Mouse (Mus musculus) cortical plate, adult 2 months (tissue): ENCODE data around the gene Slc6a20a. TPM values are rescaled to one million over a fixed set of nuclear protein-coding genes. Genes with fewer than 3 reads are reported as not detected.
"Not testable (repeated sequence)": the region's sequence is repeated elsewhere in the genome, so short reads cannot be mapped to it uniquely, and the experiment has no call there.

ENCODE experiments used
- H3K27ac ChIP-seq: fragments of 200-500 bp; 2 replicates; pipeline ENCODE4 v1.5.1; 2012; ENCODE audit warnings: low read length, control low read depth, inconsistent platforms; ENCODE audit not compliant: insufficient read depth
- H3K4me1 ChIP-seq: fragments of 200-500 bp; 2 replicates; pipeline ENCODE4 v1.6.1; 2011; ENCODE audit warnings: low read length; ENCODE audit not compliant: control insufficient read depth, insufficient read depth
- H3K4me3 ChIP-seq: fragments of 200-500 bp; 2 replicates; pipeline ENCODE4 v1.5.1; 2011; ENCODE audit warnings: mild to moderate bottlenecking, low read length, control low read depth; ENCODE audit not compliant: insufficient read depth
- CTCF ChIP-seq: fragments of 200-500 bp; IDR thresholded peaks from 2 replicates; pipeline ENCODE4 v1.5.1; 2011; ENCODE audit warnings: mild to moderate bottlenecking, control low read depth, low read length; ENCODE audit not compliant: insufficient read depth; ENCODE audit errors: extremely low read depth
- POLR2A ChIP-seq: fragments of 200-500 bp; IDR thresholded peaks from 2 replicates; pipeline ENCODE4 v1.6.1; 2011; ENCODE audit warnings: mild to moderate bottlenecking, low read length, control low read depth; ENCODE audit not compliant: insufficient read depth; ENCODE audit errors: extremely low read depth
- polyA plus RNA-seq: library from polyadenylated mRNA; depleted of rRNA; stranded (reverse); fragments of >200 nt; gene quantifications from 2 replicates; pipeline ENCODE4 v1.2.3, GENCODE M21; 2012

Slc6a20a gene
- polyA plus RNA-seq, 1 experiment, result 23.0 TPM

DNA sequence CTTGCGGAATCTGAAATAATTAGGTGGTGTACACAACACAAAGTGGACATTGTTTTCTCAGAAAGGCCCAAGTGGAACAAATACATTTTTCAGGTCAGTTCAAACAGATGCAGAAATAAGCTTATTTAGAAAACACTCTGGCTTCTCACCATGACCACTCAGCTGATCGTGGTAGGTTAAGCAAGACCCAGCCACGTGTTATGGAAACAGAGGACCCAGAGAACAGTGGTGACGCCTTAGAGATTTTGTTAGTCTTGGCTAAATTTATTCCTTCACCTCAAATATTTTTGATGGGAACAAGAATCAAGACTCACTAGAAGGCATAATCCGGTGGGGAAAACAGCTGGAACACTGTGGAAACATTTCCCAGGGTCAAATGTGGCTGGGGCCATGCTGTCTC, 7.5 kb upstream of the Slc6a20a start:
- no peak for TF ChIP-seq POLR2A
- no peak for TF ChIP-seq CTCF
- H3K4me1 ChIP-seq, result no peaks in the 10 kb centered on the region
- no peak overlapping the region for H3K4me3 ChIP-seq
- no peak overlapping the region for H3K27ac ChIP-seq

DNA sequence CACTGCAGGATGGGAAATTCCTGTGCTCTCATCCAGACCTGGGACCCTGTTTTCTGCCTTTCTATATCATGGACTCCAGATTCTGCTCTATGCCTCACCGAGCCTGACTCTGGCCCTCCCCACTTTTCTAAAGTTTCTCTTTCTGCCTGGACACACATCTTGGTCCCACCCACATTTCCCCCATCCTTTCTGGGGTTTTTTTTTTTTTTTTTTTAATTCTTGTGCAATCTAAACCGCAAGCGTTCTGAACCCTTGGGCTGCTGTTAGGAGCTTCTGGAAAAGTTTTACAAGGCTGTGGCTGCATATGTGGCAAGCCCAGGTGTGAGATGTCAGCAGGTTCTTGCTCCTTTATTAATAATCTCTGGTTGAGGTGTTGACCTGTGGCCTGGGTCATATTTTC, 5.0 kb upstream of the Slc6a20a start:
- TF ChIP-seq CTCF (no peak), POLR2A (no peak)
- Histone ChIP-seq H3K27ac (peak overlapping the region; percentile 29; the same call in 1 of the 2 replicates), H3K4me3 (no peak overlapping the region), H3K4me1 (no peaks in the 10 kb centered on the region)

DNA sequence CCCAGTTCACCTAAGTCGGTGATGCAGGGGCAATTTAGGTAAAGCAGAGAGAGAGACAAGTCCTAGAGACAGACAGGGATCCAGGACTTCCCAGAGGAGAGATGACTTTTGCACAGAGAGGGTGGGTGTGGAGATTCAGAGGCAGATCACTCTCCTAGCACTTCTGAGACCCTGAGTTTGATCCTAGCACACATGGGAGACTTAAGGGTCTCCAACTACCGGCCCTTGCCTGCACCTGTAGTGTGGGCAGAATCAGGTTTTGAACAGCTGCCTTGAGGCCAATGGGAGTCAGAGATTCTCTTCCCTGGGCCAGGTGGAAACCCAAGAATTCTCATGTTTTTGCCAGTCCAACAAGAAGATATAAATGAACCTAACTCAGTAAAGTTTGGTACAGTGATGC, 513 bp upstream of the Slc6a20a start:
- no peak for TF ChIP-seq CTCF
- no peak for TF ChIP-seq POLR2A
- Histone ChIP-seq H3K27ac (no peak overlapping the region), H3K4me3 (peak overlapping the region; percentile 23; the same call in 1 of the 2 replicates), H3K4me1 (no peaks in the 10 kb centered on the region)

DNA sequence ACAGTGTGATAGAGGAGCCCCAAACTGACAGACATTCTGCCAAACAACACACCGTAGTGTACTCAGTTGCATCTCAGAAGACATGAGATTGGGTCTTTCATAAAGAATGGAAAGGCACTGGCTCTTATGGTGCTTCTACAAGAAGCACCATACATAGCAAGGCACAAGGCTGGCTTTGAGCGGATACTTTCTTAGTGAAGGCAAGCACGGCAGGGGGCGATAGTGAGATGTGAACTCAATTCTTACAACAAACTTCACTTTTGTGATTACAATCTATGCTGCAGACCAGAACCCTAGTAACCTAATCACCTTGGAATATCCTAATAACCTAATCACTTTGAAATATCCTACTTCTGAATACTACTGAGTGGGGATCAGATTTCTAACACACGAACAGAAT, 13.0 kb downstream of the Slc6a20a start:
- H3K4me1 ChIP-seq, result no peaks in the 10 kb centered on the region
- no peak overlapping the region for H3K27ac ChIP-seq
- H3K4me3 ChIP-seq, result no peak overlapping the region
- peak; percentile 37 for TF ChIP-seq CTCF
- TF ChIP-seq POLR2A, result no peak

DNA sequence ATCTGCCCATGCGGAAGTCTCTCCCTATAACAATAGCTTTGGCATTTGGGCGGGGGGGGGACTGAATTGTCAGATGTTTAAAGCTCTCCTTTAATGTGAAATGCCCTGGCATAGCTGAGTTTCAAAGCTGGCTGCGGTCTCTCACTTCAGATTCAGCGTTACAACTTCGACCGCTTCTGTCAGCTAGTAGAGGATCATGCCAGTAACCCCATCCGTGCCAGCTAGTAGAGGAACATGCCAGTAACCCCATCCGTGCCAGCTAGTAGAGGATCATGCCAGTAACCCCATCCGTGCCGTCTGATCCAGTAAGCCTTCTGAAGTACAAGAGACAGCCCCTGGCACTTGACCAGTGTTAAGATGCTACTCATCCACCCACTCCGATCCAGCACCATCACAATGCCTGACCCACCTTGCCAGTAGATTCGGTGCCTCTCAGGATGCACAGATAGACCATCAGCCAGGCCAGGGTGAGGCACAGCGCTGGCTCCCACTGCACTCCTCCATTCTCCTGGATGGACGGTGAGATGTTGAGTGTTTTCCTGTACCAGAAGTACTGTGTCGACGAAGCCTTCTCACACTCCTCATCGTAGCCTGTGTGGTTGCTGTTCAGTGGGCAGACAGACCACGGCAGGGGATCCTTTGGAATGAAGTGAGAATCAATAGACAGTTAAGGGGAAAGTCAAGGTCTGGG, 18.6 kb downstream of the Slc6a20a start:
- not testable (repeated sequence) for H3K4me1 ChIP-seq, H3K27ac ChIP-seq, H3K4me3 ChIP-seq

DNA sequence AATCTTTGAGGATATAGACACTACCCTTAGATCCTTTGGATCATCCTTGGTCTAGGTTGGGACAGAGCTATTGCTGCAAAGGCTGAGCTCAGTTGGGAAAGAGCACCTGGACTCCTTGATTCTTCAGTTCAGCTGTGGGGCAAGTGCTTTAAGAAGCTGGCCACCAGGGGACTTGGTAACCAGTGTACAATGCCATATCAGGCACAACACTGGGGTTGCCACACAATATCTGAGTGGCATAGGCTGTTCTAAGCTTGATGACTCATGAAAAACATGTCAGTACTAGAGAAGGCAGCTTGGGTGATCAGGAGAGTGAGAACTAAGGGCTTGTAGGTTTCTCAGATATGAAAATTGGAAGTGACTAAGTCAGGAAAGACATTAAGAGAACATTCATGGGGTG, 19.7 kb downstream of the Slc6a20a start:
- TF ChIP-seq POLR2A (no peak), CTCF (no peak)
- Histone ChIP-seq H3K4me1 (no peaks in the 10 kb centered on the region), H3K27ac (no peak overlapping the region), H3K4me3 (no peak overlapping the region)

DNA sequence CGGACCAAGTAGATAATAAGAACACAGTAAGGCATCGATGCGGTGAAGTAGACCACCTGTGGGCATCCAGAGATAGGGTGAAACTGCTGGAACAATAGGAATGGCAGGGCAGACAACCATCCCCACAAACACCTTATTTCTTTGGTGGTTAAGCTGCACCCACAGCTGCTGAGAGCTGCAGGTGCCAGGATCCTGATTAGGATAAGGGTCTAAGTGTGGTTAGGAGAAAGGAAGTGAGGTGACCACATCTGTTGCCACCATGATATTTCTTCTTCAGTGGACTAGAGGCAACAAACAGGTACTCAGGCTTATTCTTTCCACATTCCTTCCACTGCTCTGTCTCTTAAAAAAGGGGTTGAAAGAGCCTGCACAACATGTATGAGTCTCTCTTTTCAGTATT, 21.2 kb downstream of the Slc6a20a start:
- H3K27ac ChIP-seq, result no peak overlapping the region
- no peak overlapping the region for H3K4me3 ChIP-seq
- TF ChIP-seq POLR2A (no peak), CTCF (no peak)
- no peaks in the 10 kb centered on the region for H3K4me1 ChIP-seq

DNA sequence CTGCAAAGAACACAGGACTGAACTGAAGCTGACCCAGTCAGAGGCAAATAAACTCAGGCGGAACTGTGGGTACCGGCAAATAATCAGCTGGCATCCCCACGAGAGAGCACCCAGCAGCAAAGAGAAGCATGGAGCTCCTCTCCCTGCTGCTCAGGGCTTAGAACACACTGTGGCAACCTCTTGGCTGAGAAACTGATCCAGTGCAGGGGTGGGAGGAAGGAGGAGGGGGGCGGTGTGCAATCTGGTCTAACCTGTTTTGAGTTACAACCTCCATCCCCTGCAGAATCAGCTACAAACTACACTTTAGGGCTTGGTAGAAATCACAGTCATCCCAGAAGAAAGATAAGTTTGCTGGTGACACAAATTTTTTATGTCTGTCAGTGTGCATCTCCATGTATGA, 27.3 kb downstream of the Slc6a20a start:
- no peak overlapping the region for H3K4me3 ChIP-seq
- no peaks in the 10 kb centered on the region for H3K4me1 ChIP-seq
- H3K27ac ChIP-seq, result no peak overlapping the region
- TF ChIP-seq CTCF, result no peak
- no peak for TF ChIP-seq POLR2A

DNA sequence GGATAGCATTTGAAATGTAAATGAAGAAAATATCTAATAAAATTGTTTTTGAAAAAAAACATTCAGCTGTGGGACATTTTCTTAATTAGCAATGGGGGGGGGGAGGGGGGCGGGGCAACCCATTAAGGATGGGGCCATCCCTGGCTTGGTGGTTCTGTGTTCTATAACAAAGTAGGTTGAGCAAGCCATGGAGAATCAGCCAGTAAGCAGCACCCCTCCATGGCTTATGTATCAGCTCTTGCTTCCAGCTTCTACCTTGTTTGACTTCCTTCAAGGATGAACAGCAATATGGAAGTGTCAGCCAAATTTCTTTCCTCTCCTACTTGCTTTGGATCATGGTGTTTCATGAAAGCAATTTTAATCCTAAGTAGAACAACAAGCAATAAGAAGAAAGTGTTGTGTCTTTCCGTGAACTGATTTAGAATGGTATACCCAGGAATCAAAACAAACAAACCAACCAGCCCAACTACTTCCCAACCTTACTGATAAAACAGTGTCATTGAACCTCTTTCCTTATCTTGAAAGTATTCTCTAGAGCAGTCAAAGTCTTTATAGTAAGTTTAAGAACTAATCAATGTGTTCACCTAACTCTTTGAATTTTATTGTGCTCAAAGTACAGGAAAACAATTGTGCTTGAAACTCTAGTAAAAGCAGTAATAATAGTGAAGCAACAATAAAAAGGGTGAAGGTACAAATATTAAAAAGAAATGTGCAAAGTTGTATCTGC, 28.7 kb downstream of the Slc6a20a start:
- Histone ChIP-seq H3K4me1 (no peaks in the 10 kb centered on the region), H3K4me3 (no peak overlapping the region), H3K27ac (no peak overlapping the region)
- TF ChIP-seq CTCF, result no peak
- no peak for TF ChIP-seq POLR2A

DNA sequence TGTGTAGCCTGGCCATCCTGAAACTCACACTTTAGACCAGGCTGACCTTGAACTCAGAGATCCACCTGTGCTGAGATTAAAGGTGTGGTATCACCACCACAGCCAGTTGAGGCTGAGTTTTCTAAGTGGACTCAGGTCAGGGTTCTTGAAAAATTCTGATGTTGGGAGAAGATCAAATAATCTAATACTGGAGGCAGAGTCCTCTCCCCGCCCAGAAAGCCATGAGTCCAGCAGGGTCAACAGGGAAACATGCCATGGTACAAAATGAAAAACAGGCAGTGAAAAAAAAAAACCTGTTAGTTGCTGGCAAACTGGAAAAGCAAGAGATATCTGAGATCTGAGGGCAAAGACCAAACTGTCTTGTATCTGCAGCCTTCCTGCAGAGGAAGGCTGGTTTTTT, 38.6 kb downstream of the Slc6a20a start:
- Histone ChIP-seq H3K4me3 (no peak overlapping the region), H3K4me1 (no peaks in the 10 kb centered on the region), H3K27ac (no peak overlapping the region)
- TF ChIP-seq CTCF, result no peak
- no peak for TF ChIP-seq POLR2A

DNA sequence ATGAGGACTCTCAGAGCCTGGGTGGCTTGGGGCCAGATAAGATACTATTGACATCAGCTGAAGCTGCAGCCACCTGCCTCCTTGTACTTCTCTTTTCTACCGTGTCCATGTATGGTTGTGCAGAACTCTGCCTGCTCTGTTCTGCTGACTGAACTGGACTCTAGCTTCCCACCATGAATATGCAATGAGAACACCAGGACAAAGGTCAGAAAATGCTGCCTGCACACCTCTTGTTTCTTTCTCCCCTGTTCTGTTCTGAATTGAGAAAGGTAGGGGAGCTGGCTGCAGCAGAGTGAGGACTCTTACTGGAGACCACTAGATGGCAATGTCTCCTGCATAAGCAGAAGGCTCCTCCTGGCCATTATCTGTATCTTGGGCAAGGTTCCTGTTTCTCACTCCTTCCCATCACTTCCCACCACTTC, 40.0 kb downstream of the Slc6a20a start:
- Histone ChIP-seq H3K27ac (no peak overlapping the region), H3K4me1 (no peaks in the 10 kb centered on the region), H3K4me3 (no peak overlapping the region)
- TF ChIP-seq POLR2A (no peak), CTCF (peak; percentile 82)
